Mouse (Mus musculus) forebrain, embryonic 14.5 days (tissue): ENCODE data around the gene Zfp593. TPM values are rescaled to one million over a fixed set of nuclear protein-coding genes. Genes with fewer than 3 reads are reported as not detected.

ENCODE experiments used
- ATAC-seq: fragments of 200-750 bp; cut with Nextera tagmentation; 2 replicates; pipeline ENCODE4 v1.8.0; 2017; ENCODE audit warnings: mild to moderate bottlenecking, moderate library complexity
- DNase-seq: peaks from one replicate; pipeline ENCODE4 v3.0.0-alpha.2; 2015; ENCODE audit warnings: low spot score
- H3K27ac ChIP-seq: fragments of 300-500 bp; sonication (generic); 2 replicates; pipeline ENCODE4 v1.5.1; 2014; ENCODE audit warnings: low read depth, mild to moderate bottlenecking, control low read depth, low read length, moderate library complexity
- H3K27me3 ChIP-seq: fragments of 300-500 bp; sonication (generic); replicated peaks from 2 replicates; pipeline ENCODE4 v1.6.1; 2014; ENCODE audit warnings: low read length, control low read depth, mixed read lengths; ENCODE audit not compliant: control insufficient read depth, insufficient read depth
- H3K36me3 ChIP-seq: fragments of 300-500 bp; sonication (generic); 2 replicates; pipeline ENCODE4 v1.6.1; 2014; ENCODE audit warnings: low read length, control low read depth; ENCODE audit not compliant: control insufficient read depth, insufficient read depth
- H3K4me1 ChIP-seq: fragments of 300-500 bp; sonication (generic); 2 replicates; pipeline ENCODE4 v1.6.1; 2014; ENCODE audit warnings: antibody characterized with exemption, low read length, control low read depth; ENCODE audit not compliant: control insufficient read depth, insufficient read depth
- H3K4me2 ChIP-seq: fragments of 300-500 bp; sonication (generic); 2 replicates; pipeline ENCODE4 v1.6.1; 2014; ENCODE audit warnings: mild to moderate bottlenecking, control low read depth, low read length
- H3K4me3 ChIP-seq: fragments of 300-500 bp; sonication (generic); 2 replicates; pipeline ENCODE4 v1.5.1; 2014; ENCODE audit warnings: low read depth, low read length, control low read depth
- H3K9ac ChIP-seq: fragments of 300-500 bp; sonication (generic); 2 replicates; pipeline ENCODE4 v1.6.1; 2014; ENCODE audit warnings: mild to moderate bottlenecking, low read length, control low read depth, moderate library complexity
- H3K9me3 ChIP-seq: fragments of 300-500 bp; sonication (generic); replicated peaks from 2 replicates; pipeline ENCODE4 v1.6.1; 2016; ENCODE audit warnings: low read length, control low read depth, mixed read lengths; ENCODE audit not compliant: control insufficient read depth
- WGBS: fragments of 180-500 bp; shearing (Covaris S2); extraction: QIAGEN DNeasy Blood & Tissue Kit; methylation state at CpG from one replicate; pipeline ENCODE4 v1.1.7; 2014; 5-methylcytosine and 5-hydroxymethylcytosine counted together
- polyA plus RNA-seq: library from polyadenylated mRNA; unstranded; fragments of >200 nt; fragmentation: Nextera tagmentation; extraction: Ambion mirVana; gene quantifications from 2 replicates; pipeline ENCODE4 v1.2.1, GENCODE M21; 2014

Gene Zfp593
- polyA plus RNA-seq = 14.4 and 15.8 TPM in 2 replicates

- no peaks in the 10 kb centered on the region for H3K9me3 ChIP-seq
- no peaks in the 10 kb centered on the region for H3K36me3 ChIP-seq
- peak; percentile 95 for DNase-seq
- H3K4me2 ChIP-seq = peak within 1 kb of the TSS; percentile 95
- H3K4me3 ChIP-seq = peak within 1 kb of the TSS; percentile 82
- peaks cover 14% of the 10 kb centered on the region for H3K4me1 ChIP-seq
- H3K27me3 ChIP-seq = peaks cover 19% of the 10 kb centered on the region
- H3K9ac ChIP-seq = peak within 1 kb of the TSS; percentile 84
- ATAC-seq = peak; percentile 75
- no peak within 1 kb of the TSS for H3K27ac ChIP-seq
- WGBS = under 1% methylated on average over 60 of the region's 60 CpGs
Observed at GRCm38 (mm10) chr4:134245148-134245843, at the start of gene Zfp593. Gene Zfp593 (minus strand): TSS chr4:134245592.

- DNase-seq (no peak), ATAC-seq (no peak)
- H3K4me1 ChIP-seq = no peaks in the 10 kb centered on the region
- no peaks in the 10 kb centered on the region for H3K36me3 ChIP-seq
- WGBS = 79% methylated on average over 9 of the region's 9 CpGs
- no peaks in the 10 kb centered on the region for H3K27me3 ChIP-seq
- no peak overlapping the region for H3K27ac ChIP-seq
- H3K4me2 ChIP-seq = no peak overlapping the region
- no peak overlapping the region for H3K9ac ChIP-seq
- H3K9me3 ChIP-seq = no peaks in the 10 kb centered on the region
- H3K4me3 ChIP-seq = no peak overlapping the region
Observed at GRCm38 (mm10) chr4:134293692-134294163, 48.3 kb upstream of the Zfp593 start.

GRCm38 (mm10) chr4:134293061-134293691 lies 47.8 kb upstream of the Zfp593 start:
- WGBS = 76% methylated on average over 18 of the region's 18 CpGs
- Histone ChIP-seq H3K36me3 (no peaks in the 10 kb centered on the region), H3K4me1 (peaks cover 5% of the 10 kb centered on the region), H3K27ac (no peak overlapping the region), H3K4me2 (no peak overlapping the region), H3K27me3 (no peaks in the 10 kb centered on the region), H3K9me3 (no peaks in the 10 kb centered on the region), H3K9ac (no peak overlapping the region), H3K4me3 (no peak overlapping the region)
- DNase-seq (no peak), ATAC-seq (no peak)

GRCm38 (mm10) chr4:134292067-134292466 lies 46.7 kb upstream of the Zfp593 start:
- peak; percentile 81 for DNase-seq
- Histone ChIP-seq H3K27ac (no peak overlapping the region), H3K4me2 (no peak overlapping the region), H3K4me3 (no peak overlapping the region), H3K9ac (no peak overlapping the region), H3K4me1 (peaks cover 6% of the 10 kb centered on the region), H3K9me3 (no peaks in the 10 kb centered on the region), H3K36me3 (no peaks in the 10 kb centered on the region), H3K27me3 (no peaks in the 10 kb centered on the region)
- ATAC-seq = no peak
- 18% methylated on average over 7 of the region's 7 CpGs for WGBS

- Histone ChIP-seq H3K27me3 (no peaks in the 10 kb centered on the region), H3K36me3 (peaks cover 8% of the 10 kb centered on the region), H3K9me3 (no peaks in the 10 kb centered on the region), H3K4me2 (peak overlapping the region; percentile 76), H3K4me1 (peaks cover 11% of the 10 kb centered on the region), H3K9ac (peak overlapping the region; percentile 99), H3K4me3 (peak overlapping the region; percentile 96), H3K27ac (peak overlapping the region; percentile 100)
- no peak for ATAC-seq
- DNase-seq = no peak
- 52% methylated on average over 11 of the region's 11 CpGs for WGBS
Observed at GRCm38 (mm10) chr4:134288397-134289256, 43.2 kb upstream of the Zfp593 start.

- ATAC-seq (peak; percentile 82), DNase-seq (peak; percentile 91)
- H3K9me3 ChIP-seq = no peaks in the 10 kb centered on the region
- peak within 1 kb of the TSS; percentile 99 for H3K9ac ChIP-seq
- H3K27ac ChIP-seq = peak within 1 kb of the TSS; percentile 100
- under 1% methylated on average over 43 of the region's 43 CpGs for WGBS
- H3K4me3 ChIP-seq = peak within 1 kb of the TSS; percentile 96
- H3K4me2 ChIP-seq = peak within 1 kb of the TSS; percentile 86
- H3K4me1 ChIP-seq = peaks cover 11% of the 10 kb centered on the region
- H3K27me3 ChIP-seq = no peaks in the 10 kb centered on the region
- peaks cover 18% of the 10 kb centered on the region for H3K36me3 ChIP-seq
Observed at GRCm38 (mm10) chr4:134287575-134288025, 42.2 kb upstream of the Zfp593 start, which contains the start of gene Pdik1l. Gene Pdik1l (minus strand): TSS chr4:134287895.

- H3K36me3 ChIP-seq = peaks cover 22% of the 10 kb centered on the region
- WGBS = under 1% methylated on average over 55 of the region's 59 CpGs
- H3K4me3 ChIP-seq = peak overlapping the region; percentile 96
- DNase-seq (peak; percentile 96), ATAC-seq (peak; percentile 96)
- H3K4me1 ChIP-seq = peaks cover 11% of the 10 kb centered on the region
- peak overlapping the region; percentile 99 for H3K9ac ChIP-seq
- H3K27me3 ChIP-seq = no peaks in the 10 kb centered on the region
- no peaks in the 10 kb centered on the region for H3K9me3 ChIP-seq
- H3K4me2 ChIP-seq = peak overlapping the region; percentile 86
- peak overlapping the region; percentile 100 for H3K27ac ChIP-seq
Observed at GRCm38 (mm10) chr4:134287168-134287564, 41.8 kb upstream of the Zfp593 start.
